Mouse (Mus musculus) heart, adult 10 weeks (tissue): ENCODE results near the gene Krtap14. TPM values are rescaled to one million over a fixed set of nuclear protein-coding genes. Genes with fewer than 3 reads are reported as not detected.

Experiments
- polyA plus RNA-seq: library from polyadenylated mRNA; stranded (reverse); fragments of 350-450 nt; fragmentation: Illumina TruSeq; extraction: RNeasy Lipid Tissue Mini Kit (QIAGEN cat#74804); gene quantifications from one replicate; pipeline ENCODE4 v1.2.3, GENCODE M21; 2014; ENCODE audit warnings: low read depth, low replicate concordance

The Krtap14 gene
- polyA plus RNA-seq, result not detected

GRCm38 (mm10) chr16:88826095-88826652 is at the start of gene Krtap14:
TSS of gene Krtap14 (minus strand) at chr16:88826145.

GRCm38 (mm10) chr16:88874169-88874568 is 48.2 kb upstream of the Krtap14 start, which contains the start of gene Krtap19-2:
TSS of gene Krtap19-2 (minus strand) at chr16:88874269.

GRCm38 (mm10) chr16:88869311-88869710 is 43.4 kb upstream of the Krtap14 start, which contains the start of gene Krtap19-1:
TSS of gene Krtap19-1 (minus strand) at chr16:88869411.

GRCm38 (mm10) chr16:88820066-88820465 is 5.9 kb downstream of the Krtap14 start, which contains the start of gene Krtap15:
TSS of gene Krtap15 (plus strand) at chr16:88820215.

GRCm38 (mm10) chr16:88811827-88812226 is 14.1 kb downstream of the Krtap14 start, which contains the start of gene Gm20741:
TSS of gene Gm20741 (minus strand) at chr16:88812220.

GRCm38 (mm10) chr16:88777596-88777995 is 48.3 kb downstream of the Krtap14 start, which contains the start of gene Gm5965:
TSS of gene Gm5965 (plus strand) at chr16:88777896.

GRCm38 (mm10) chr16:88774106-88774505 is 51.8 kb downstream of the Krtap14 start, which contains the start of gene 2310057N15Rik:
TSS of gene 2310057N15Rik (minus strand) at chr16:88774206.

Other genes with a start within 250 kb of the Krtap14 start
- gene Krtap24-1, start 213.9 kb downstream of the Krtap14 start, polyA plus RNA-seq, result not detected
- not detected for gene 2310079G19Rik, start 198.5 kb downstream of the Krtap14 start, polyA plus RNA-seq
- not detected for gene Krtap26-1, start 178.3 kb downstream of the Krtap14 start, polyA plus RNA-seq
- not detected for gene Krtap27-1, start 154.5 kb downstream of the Krtap14 start, polyA plus RNA-seq
- not detected for gene 2310061N02Rik, start 118.2 kb downstream of the Krtap14 start, polyA plus RNA-seq
- gene Krtap13-1, start 97.3 kb downstream of the Krtap14 start, polyA plus RNA-seq, result not detected
- gene Krtap13, start 74.5 kb downstream of the Krtap14 start, polyA plus RNA-seq, result not detected
- not detected for gene 2310034C09Rik, start 67.3 kb downstream of the Krtap14 start, polyA plus RNA-seq
- not detected for gene 2310057N15Rik, start 51.9 kb downstream of the Krtap14 start, polyA plus RNA-seq
- not detected for gene Gm5965, start 48.2 kb downstream of the Krtap14 start, polyA plus RNA-seq
- not detected for gene Gm20741, start 13.9 kb downstream of the Krtap14 start, polyA plus RNA-seq
- not detected for gene Krtap15, start 5.9 kb downstream of the Krtap14 start, polyA plus RNA-seq
- not detected for gene Krtap19-1, start 43.3 kb upstream of the Krtap14 start, polyA plus RNA-seq
- gene Krtap19-2, start 48.1 kb upstream of the Krtap14 start, polyA plus RNA-seq, result not detected
- gene Krtap19-3, start 51.9 kb upstream of the Krtap14 start, polyA plus RNA-seq, result not detected
- gene Krtap19-4, start 58.9 kb upstream of the Krtap14 start, polyA plus RNA-seq, result not detected
- not detected for gene Krtap19-5, start 70.3 kb upstream of the Krtap14 start, polyA plus RNA-seq
- not detected for gene Krtap19-9b, start 106.1 kb upstream of the Krtap14 start, polyA plus RNA-seq
- not detected for gene Krtap16-3, start 136.7 kb upstream of the Krtap14 start, polyA plus RNA-seq
- gene Krtap22-2, start 184.6 kb upstream of the Krtap14 start, polyA plus RNA-seq, result not detected
- not detected for gene Gm10229, start 189.1 kb upstream of the Krtap14 start, polyA plus RNA-seq
- gene Krtap6-1, start 205.6 kb upstream of the Krtap14 start, polyA plus RNA-seq, result not detected
- not detected for gene Gm10228, start 215.3 kb upstream of the Krtap14 start, polyA plus RNA-seq
- gene Krtap6-5, start 221.7 kb upstream of the Krtap14 start, polyA plus RNA-seq, result not detected
- not detected for gene 1110025L11Rik, start 237.9 kb upstream of the Krtap14 start, polyA plus RNA-seq